Mouse (Mus musculus) C2C12 (cell line): ENCODE measurements around the gene Lgals3bp. TPM values are rescaled to one million over a fixed set of nuclear protein-coding genes. Genes with fewer than 3 reads are reported as not detected.

Experiments used
- H3K27me3 ChIP-seq: one replicate; pipeline ENCODE4 v1.6.1; 2011; ENCODE audit not compliant: control insufficient read depth, insufficient read depth, insufficient read length
- H3K36me3 ChIP-seq: one replicate; pipeline ENCODE4 v1.6.1; 2011; ENCODE audit not compliant: control insufficient read depth, insufficient read depth
- H3K4me3 ChIP-seq: one replicate; pipeline ENCODE4 v1.5.1; 2011; ENCODE audit warnings: mild to moderate bottlenecking, control low read depth; ENCODE audit not compliant: poor library complexity, insufficient read depth, severe bottlenecking
- H3K79me2 ChIP-seq: one replicate; pipeline ENCODE4 v1.6.1; 2011; ENCODE audit not compliant: control insufficient read depth, insufficient read depth
- H3K79me3 ChIP-seq: one replicate; pipeline ENCODE4 v1.6.1; 2011; ENCODE audit warnings: low read depth, control low read depth
- H3ac ChIP-seq: one replicate; pipeline ENCODE3; 2011; ENCODE audit warnings: low read depth; ENCODE audit not compliant: control insufficient read depth, insufficient read length
- CEBPB ChIP-seq: IDR thresholded peaks from one replicate; pipeline ENCODE4 v1.6.1; 2011; ENCODE audit warnings: low read depth, mild to moderate bottlenecking, control low read depth, moderate library complexity
- CTCF ChIP-seq: IDR thresholded peaks from one replicate; pipeline ENCODE4 v1.5.1; 2011; ENCODE audit not compliant: control insufficient read depth, insufficient read depth, insufficient read length
- FOSL1 ChIP-seq: IDR thresholded peaks from one replicate; pipeline ENCODE4 v1.8.0; 2011; ENCODE audit warnings: mild to moderate bottlenecking, low read length; ENCODE audit not compliant: poor library complexity, insufficient read depth, severe bottlenecking
- MAX ChIP-seq: IDR thresholded peaks from one replicate; pipeline ENCODE4 v1.6.1; 2011; ENCODE audit warnings: mild to moderate bottlenecking, control low read depth
- MYOD1 ChIP-seq: IDR thresholded peaks from one replicate; pipeline ENCODE4 v1.6.1; 2011; ENCODE audit warnings: low read depth; ENCODE audit not compliant: control insufficient read depth, insufficient read length
- MYOG ChIP-seq: IDR thresholded peaks from one replicate; pipeline ENCODE4 v1.6.1; 2011; ENCODE audit not compliant: control insufficient read depth, insufficient read length; ENCODE audit errors: extremely low read depth
- USF1 ChIP-seq: IDR thresholded peaks from one replicate; pipeline ENCODE4 v1.6.1; 2011; ENCODE audit warnings: low read depth, mild to moderate bottlenecking, control low read depth, moderate library complexity
- polyA plus RNA-seq: library from polyadenylated mRNA; unstranded; fragments of >200 nt; fragmentation: generic; extraction: Trizol; gene quantifications from one replicate; pipeline ENCODE4 v1.2.1, GENCODE M21; 2012; ENCODE audit warnings: missing spikeins

Lgals3bp gene
- polyA plus RNA-seq, 1 experiment: 6.6 TPM

DNA sequence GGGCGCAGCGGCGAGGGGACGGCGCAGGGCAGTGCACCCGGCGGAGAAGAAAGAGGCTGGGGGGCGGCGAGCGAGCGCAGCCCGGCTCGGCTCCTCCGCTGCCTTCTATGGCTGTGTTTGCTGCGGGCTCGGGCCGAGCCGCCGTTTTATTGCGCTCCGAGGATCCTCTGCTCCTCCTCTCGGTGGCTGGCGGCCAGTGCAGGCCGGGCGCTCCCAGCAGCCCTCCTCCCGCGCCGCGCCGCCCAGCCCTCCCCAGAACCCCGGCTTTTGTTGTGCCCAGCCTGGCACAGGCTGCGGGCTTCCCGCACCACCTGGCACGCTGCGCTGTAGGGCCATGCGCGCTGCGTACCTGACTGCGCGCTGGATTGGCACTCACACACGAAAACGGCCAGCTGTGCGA is 46.7 kb downstream of the Lgals3bp start:
- peaks cover 47% of the 10 kb centered on the region for H3K79me3 ChIP-seq
- peak overlapping the region; percentile 88 for H3ac ChIP-seq
- TF ChIP-seq CTCF (peak; percentile 26), MAX (no peak)
- peak overlapping the region; percentile 98 for H3K4me3 ChIP-seq
- peaks cover 53% of the 10 kb centered on the region for H3K79me2 ChIP-seq
- H3K36me3 ChIP-seq: peaks cover 33% of the 10 kb centered on the region
- no peaks in the 10 kb centered on the region for H3K27me3 ChIP-seq

- no peak for TF ChIP-seq CEBPB
- TF ChIP-seq MYOG: no peak
- Histone ChIP-seq H3K79me2 (peaks cover 58% of the 10 kb centered on the region), H3K4me3 (peak overlapping the region; percentile 98), H3K79me3 (peaks cover 52% of the 10 kb centered on the region), H3K36me3 (peaks cover 35% of the 10 kb centered on the region), H3K27me3 (no peaks in the 10 kb centered on the region), H3ac (peak overlapping the region; percentile 88)
Measured at GRCm38 (mm10) chr11:118354636-118355191, 47.2 kb downstream of the Lgals3bp start.

DNA sequence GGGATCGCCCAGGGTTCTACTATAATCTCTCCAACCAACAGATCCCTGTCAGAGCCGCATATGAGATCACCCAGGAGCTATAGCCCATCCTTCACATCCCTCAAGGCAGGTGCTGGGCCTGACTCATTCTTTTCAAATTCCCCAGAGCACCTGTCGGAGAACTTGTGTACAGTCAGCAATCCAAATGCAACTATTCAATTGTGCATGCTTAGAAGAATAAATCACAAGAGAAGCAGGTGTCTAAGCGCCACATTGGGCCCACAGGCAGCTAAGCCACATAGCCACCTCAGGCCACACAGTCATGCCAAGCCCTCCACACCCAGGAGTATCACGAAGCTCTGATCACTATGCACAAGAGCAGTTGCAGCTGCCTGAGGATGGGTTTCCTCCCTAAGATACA is 52.4 kb downstream of the Lgals3bp start:
- no peak overlapping the region for H3K4me3 ChIP-seq
- TF ChIP-seq USF1: no peak
- TF ChIP-seq CTCF: no peak
- peak; percentile 71 for TF ChIP-seq MYOD1
- no peak for TF ChIP-seq MYOG
- H3K27me3 ChIP-seq: no peaks in the 10 kb centered on the region
- no peak overlapping the region for H3ac ChIP-seq
- peaks cover 51% of the 10 kb centered on the region for H3K36me3 ChIP-seq
- H3K79me2 ChIP-seq: peaks cover 100% of the 10 kb centered on the region
- peaks cover 97% of the 10 kb centered on the region for H3K79me3 ChIP-seq

GRCm38 (mm10) chr11:118348877-118349276 is 53.0 kb downstream of the Lgals3bp start:
- no peak overlapping the region for H3K4me3 ChIP-seq
- peaks cover 100% of the 10 kb centered on the region for H3K79me2 ChIP-seq
- no peaks in the 10 kb centered on the region for H3K27me3 ChIP-seq
- H3K36me3 ChIP-seq: peaks cover 51% of the 10 kb centered on the region
- H3ac ChIP-seq: no peak overlapping the region
- H3K79me3 ChIP-seq: peaks cover 97% of the 10 kb centered on the region
- TF ChIP-seq FOSL1 (no peak), MYOG (no peak), USF1 (no peak), CEBPB (no peak), MYOD1 (no peak), CTCF (no peak), MAX (no peak)

- H3K79me3 ChIP-seq: peaks cover 97% of the 10 kb centered on the region
- H3K79me2 ChIP-seq: peaks cover 100% of the 10 kb centered on the region
- H3K4me3 ChIP-seq: no peak overlapping the region
- no peak overlapping the region for H3ac ChIP-seq
- H3K27me3 ChIP-seq: no peaks in the 10 kb centered on the region
- TF ChIP-seq MYOD1: no peak
- peaks cover 52% of the 10 kb centered on the region for H3K36me3 ChIP-seq
Measured at GRCm38 (mm10) chr11:118348419-118348818, 53.5 kb downstream of the Lgals3bp start.

DNA sequence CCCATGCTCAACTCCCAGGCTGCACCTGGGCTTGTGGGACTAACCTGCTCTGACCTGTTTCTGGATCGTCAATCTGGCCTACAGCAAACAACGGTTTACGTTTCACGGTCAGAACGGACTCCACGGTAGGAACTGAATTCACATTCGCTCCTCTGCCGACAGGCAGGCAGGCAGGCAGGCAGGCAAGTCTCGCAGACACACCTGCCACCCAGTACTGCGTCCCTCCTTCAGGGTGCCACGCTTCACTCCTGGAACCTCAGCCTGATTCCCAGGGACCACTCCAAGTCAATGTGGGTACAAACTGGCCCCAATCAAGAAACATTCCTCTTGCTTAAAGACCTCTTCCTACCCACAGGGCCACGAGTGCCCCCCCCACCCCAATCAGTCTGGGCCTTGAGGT is 54.0 kb downstream of the Lgals3bp start:
- Histone ChIP-seq H3K79me2 (peaks cover 100% of the 10 kb centered on the region), H3K27me3 (no peaks in the 10 kb centered on the region), H3K79me3 (peaks cover 97% of the 10 kb centered on the region), H3K36me3 (peaks cover 52% of the 10 kb centered on the region), H3ac (no peak overlapping the region), H3K4me3 (no peak overlapping the region)
- TF ChIP-seq MYOG: no peak
- TF ChIP-seq USF1: no peak
- no peak for TF ChIP-seq MAX
- TF ChIP-seq CTCF: no peak
- no peak for TF ChIP-seq FOSL1
- TF ChIP-seq CEBPB: no peak
- TF ChIP-seq MYOD1: no peak

DNA sequence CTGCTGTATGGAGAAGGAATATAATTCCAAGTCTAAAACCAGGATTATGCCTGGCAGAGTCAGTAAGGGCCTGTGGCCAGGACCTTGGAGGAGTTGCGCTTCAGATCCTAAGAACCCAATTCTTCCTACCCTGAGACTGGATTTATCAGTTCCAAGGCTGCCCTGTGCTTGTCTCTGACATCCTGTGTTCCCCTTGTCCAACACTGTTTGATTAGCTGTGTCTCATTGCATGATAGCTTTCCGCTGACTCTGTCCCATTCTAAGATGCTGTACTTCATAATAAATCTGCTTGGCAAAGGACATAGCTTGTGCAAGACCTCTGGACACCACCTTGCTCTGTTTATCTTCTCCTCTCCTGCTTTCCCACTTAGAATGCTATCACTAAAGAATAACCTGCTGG is 54.5 kb downstream of the Lgals3bp start:
- Histone ChIP-seq H3K79me2 (peaks cover 100% of the 10 kb centered on the region), H3K4me3 (no peak overlapping the region), H3K27me3 (no peaks in the 10 kb centered on the region), H3K36me3 (peaks cover 52% of the 10 kb centered on the region), H3K79me3 (peaks cover 97% of the 10 kb centered on the region), H3ac (no peak overlapping the region)
- TF ChIP-seq CEBPB (no peak), FOSL1 (no peak), MAX (no peak), MYOG (no peak), USF1 (no peak), CTCF (no peak), MYOD1 (no peak)
